Mouse (Mus musculus) testis, adult 2 months (tissue): Measurements from ENCODE around the gene Elovl6.

Source experiments
- CTCF ChIP-seq: fragments of 200-500 bp; IDR thresholded peaks from 2 replicates; pipeline ENCODE4 v1.5.1; 2012; ENCODE audit warnings: low read depth, mild to moderate bottlenecking, inconsistent platforms, low read length, moderate library complexity; ENCODE audit not compliant: control insufficient read depth, insufficient read depth, insufficient replicate concordance
- POLR2A ChIP-seq: fragments of 200-500 bp; IDR thresholded peaks from 2 replicates; pipeline ENCODE4 v1.6.1; 2012; ENCODE audit warnings: low read depth, mild to moderate bottlenecking, inconsistent platforms, low read length, moderate library complexity; ENCODE audit not compliant: control insufficient read depth

DNA sequence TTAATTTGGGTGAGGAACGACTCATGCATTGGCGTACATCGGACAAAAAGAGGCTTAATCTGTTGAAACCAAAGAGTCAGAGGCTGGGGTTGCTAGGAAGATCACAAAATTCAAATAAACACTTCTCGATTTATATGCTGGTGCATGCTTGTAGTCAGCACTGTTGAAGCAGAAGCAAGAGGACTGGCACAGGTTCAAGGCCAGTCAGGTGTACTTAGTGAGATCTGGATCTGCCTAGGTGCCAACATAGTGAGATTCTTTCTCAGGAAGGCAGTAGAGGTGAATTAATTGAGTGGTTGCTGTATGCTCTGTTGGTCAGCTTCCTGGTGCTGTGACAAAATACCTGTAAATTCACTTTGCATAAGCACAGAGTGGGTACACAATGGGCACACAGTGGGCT lies 37.4 kb upstream of the Elovl6 start:
- no peak for TF ChIP-seq POLR2A
- no peak for TF ChIP-seq CTCF
